Mouse (Mus musculus) heart, embryonic 14.5 days (tissue): ENCODE data around the gene Hcrtr1. TPM values are rescaled to one million over a fixed set of nuclear protein-coding genes. Genes with fewer than 3 reads are reported as not detected.
A peak's percentile ranks its signal among the peaks of the same experiment; 100 is the strongest.

Source experiments
- ATAC-seq: fragments of 200-750 bp; cut with Nextera tagmentation; 2 replicates; pipeline ENCODE4 v1.8.0; 2017; ENCODE audit warnings: low read depth, moderate TSS enrichment; ENCODE audit not compliant: insufficient number of reproducible peaks, insufficient read depth, low FRiP score
- H3K27ac ChIP-seq, 2 experiments: fragments of 200-500 bp in 1 of 2; fragments of 300-500 bp in 1 of 2; sonication (generic) in 1 of 2; replicated peaks in 1 of 2; 2 replicates each; pipeline ENCODE4 v1.5.1; 2012 to 2014; ENCODE audit warnings: low read depth in 2 of 2, low read length in 2 of 2, control low read depth in 1 of 2, mild to moderate bottlenecking in 1 of 2, mixed read lengths in 1 of 2; ENCODE audit not compliant: control insufficient read depth in 1 of 2, insufficient read depth in 1 of 2
- H3K27me3 ChIP-seq: fragments of 300-500 bp; sonication (generic); 2 replicates; pipeline ENCODE4 v1.6.1; 2014; ENCODE audit warnings: mild to moderate bottlenecking, low read length, control low read depth; ENCODE audit not compliant: control insufficient read depth, insufficient read depth
- H3K36me3 ChIP-seq: fragments of 300-500 bp; sonication (generic); 2 replicates; pipeline ENCODE4 v1.6.1; 2014; ENCODE audit warnings: mild to moderate bottlenecking, control low read depth, low read length, mixed read lengths; ENCODE audit not compliant: control insufficient read depth, insufficient read depth
- H3K4me1 ChIP-seq, 2 experiments: fragments of 200-500 bp in 1 of 2; fragments of 300-500 bp in 1 of 2; sonication (generic) in 1 of 2; 2 replicates each; pipeline ENCODE4 v1.6.1; 2012 to 2014; ENCODE audit warnings: low read length in 2 of 2, control low read depth in 1 of 2, mixed read lengths in 1 of 2; ENCODE audit not compliant: control insufficient read depth in 2 of 2, insufficient read depth in 2 of 2
- H3K4me2 ChIP-seq: fragments of 300-500 bp; sonication (generic); 2 replicates; pipeline ENCODE4 v1.6.1; 2014; ENCODE audit warnings: mild to moderate bottlenecking, low read length
- H3K4me3 ChIP-seq, 2 experiments: fragments of 200-500 bp in 1 of 2; fragments of 300-500 bp in 1 of 2; sonication (generic) in 1 of 2; 2 replicates each; pipeline ENCODE4 v1.5.1; 2012 to 2014; ENCODE audit warnings: low read length in 2 of 2, mild to moderate bottlenecking in 2 of 2, control low read depth in 1 of 2, low read depth in 1 of 2, moderate library complexity in 1 of 2; ENCODE audit not compliant: control insufficient read depth in 1 of 2, insufficient read depth in 1 of 2
- H3K9ac ChIP-seq: fragments of 300-500 bp; sonication (generic); 2 replicates; pipeline ENCODE4 v1.6.1; 2014; ENCODE audit warnings: mild to moderate bottlenecking, low read length
- H3K9me3 ChIP-seq: fragments of 300-500 bp; sonication (generic); 2 replicates; pipeline ENCODE4 v1.6.1; 2016; ENCODE audit warnings: low read length, control low read depth; ENCODE audit not compliant: control insufficient read depth
- WGBS: fragments of 180-500 bp; shearing (Covaris S2); extraction: QIAGEN DNeasy Blood & Tissue Kit; methylation state at CpG from one replicate; pipeline ENCODE4 v1.1.7; 2014; 5-methylcytosine and 5-hydroxymethylcytosine counted together
- polyA plus RNA-seq: library from polyadenylated mRNA; unstranded; fragments of >200 nt; fragmentation: Nextera tagmentation; extraction: Ambion mirVana; gene quantifications from 2 replicates; pipeline ENCODE4 v1.2.1, GENCODE M21; 2014

Hcrtr1 gene
- polyA plus RNA-seq, 1 experiment from 2014 or later: 0.15 TPM

GRCm38 (mm10) chr4:130123020-130123419 lies 16.1 kb downstream of the Hcrtr1 start:
- H3K4me2 ChIP-seq: no peak overlapping the region
- no peak overlapping the region for H3K4me3 ChIP-seq
- no peaks in the 10 kb centered on the region for H3K27me3 ChIP-seq
- H3K9ac ChIP-seq: no peak overlapping the region
- peaks cover 0 to 6% of the 10 kb centered on the region in 2 experiments; a peak in 1 of 4 replicates for H3K4me1 ChIP-seq
- WGBS: 92% methylated on average over 5 of the region's 5 CpGs
- H3K27ac ChIP-seq: no peak overlapping the region
- no peak for ATAC-seq
- peaks cover 73% of the 10 kb centered on the region for H3K36me3 ChIP-seq
- no peaks in the 10 kb centered on the region for H3K9me3 ChIP-seq

GRCm38 (mm10) chr4:130121560-130121959 lies 17.6 kb downstream of the Hcrtr1 start:
- Histone ChIP-seq H3K4me3 (no peak overlapping the region), H3K36me3 (peaks cover 64% of the 10 kb centered on the region), H3K4me1 (peaks cover 0 to 6% of the 10 kb centered on the region in 2 experiments; a peak in 1 of 4 replicates), H3K9me3 (no peaks in the 10 kb centered on the region), H3K27ac (no peak overlapping the region), H3K4me2 (no peak overlapping the region), H3K27me3 (no peaks in the 10 kb centered on the region), H3K9ac (no peak overlapping the region)
- 73% methylated on average over 8 of the region's 8 CpGs for WGBS
- no peak for ATAC-seq

- no peaks in the 10 kb centered on the region for H3K27me3 ChIP-seq
- H3K9ac ChIP-seq: no peak overlapping the region
- peaks cover 0 to 6% of the 10 kb centered on the region in 2 experiments; a peak in 1 of 4 replicates for H3K4me1 ChIP-seq
- 34% methylated on average over 4 of the region's 4 CpGs for WGBS
- no peak overlapping the region for H3K27ac ChIP-seq
- H3K4me3 ChIP-seq: no peak overlapping the region
- no peaks in the 10 kb centered on the region for H3K9me3 ChIP-seq
- peaks cover 61% of the 10 kb centered on the region for H3K36me3 ChIP-seq
- no peak overlapping the region for H3K4me2 ChIP-seq
- ATAC-seq: no peak
Observed at GRCm38 (mm10) chr4:130120752-130121151, 18.4 kb downstream of the Hcrtr1 start.

- WGBS: 96% methylated on average over 1 of the region's 1 CpGs
- no peak for ATAC-seq
- H3K4me3 ChIP-seq: no peak overlapping the region
Observed at GRCm38 (mm10) chr4:130112732-130113131, 26.4 kb downstream of the Hcrtr1 start.

GRCm38 (mm10) chr4:130112299-130112698 lies 26.9 kb downstream of the Hcrtr1 start:
- Histone ChIP-seq H3K4me3 (no peak overlapping the region), H3K9ac (no peak overlapping the region), H3K4me2 (no peak overlapping the region), H3K9me3 (no peaks in the 10 kb centered on the region), H3K36me3 (peaks cover 20% of the 10 kb centered on the region), H3K27ac (no peak overlapping the region), H3K4me1 (peaks cover 0 to 10% of the 10 kb centered on the region in 2 experiments; a peak in 3 of 4 replicates), H3K27me3 (no peaks in the 10 kb centered on the region)
- 78% methylated on average over 7 of the region's 7 CpGs for WGBS
- ATAC-seq: no peak

More at GRCm38 (mm10) chr4:130112732-130113131, 26.4 kb downstream of the Hcrtr1 start:
- no peak overlapping the region for H3K9ac ChIP-seq
- peaks cover 22% of the 10 kb centered on the region for H3K36me3 ChIP-seq
- H3K9me3 ChIP-seq: no peaks in the 10 kb centered on the region
- no peak overlapping the region for H3K4me2 ChIP-seq
- H3K27me3 ChIP-seq: no peaks in the 10 kb centered on the region
- H3K27ac ChIP-seq: no peak overlapping the region
- peaks cover 0 to 10% of the 10 kb centered on the region in 2 experiments; a peak in 3 of 4 replicates for H3K4me1 ChIP-seq

- H3K4me2 ChIP-seq: no peak overlapping the region
- H3K9me3 ChIP-seq: no peaks in the 10 kb centered on the region
- H3K9ac ChIP-seq: no peak overlapping the region
- peaks cover 8% of the 10 kb centered on the region for H3K36me3 ChIP-seq
- H3K27me3 ChIP-seq: no peaks in the 10 kb centered on the region
- no peak overlapping the region for H3K4me3 ChIP-seq
- WGBS: 77% methylated on average over 7 of the region's 7 CpGs
- ATAC-seq: no peak
- peaks cover 0 to 12% of the 10 kb centered on the region in 2 experiments; a peak in 3 of 4 replicates for H3K4me1 ChIP-seq
- H3K27ac ChIP-seq: no peak overlapping the region
Observed at GRCm38 (mm10) chr4:130110091-130110490, 29.1 kb downstream of the Hcrtr1 start.

- H3K9ac ChIP-seq: no peak overlapping the region
- WGBS: 95% methylated on average over 9 of the region's 9 CpGs
- no peaks in the 10 kb centered on the region for H3K27me3 ChIP-seq
- H3K4me2 ChIP-seq: no peak overlapping the region
- H3K27ac ChIP-seq: no peak overlapping the region
- H3K4me3 ChIP-seq: no peak overlapping the region
- H3K9me3 ChIP-seq: no peaks in the 10 kb centered on the region
- peaks cover 7% of the 10 kb centered on the region for H3K36me3 ChIP-seq
- ATAC-seq: no peak
- H3K4me1 ChIP-seq: peaks cover 0 to 12% of the 10 kb centered on the region in 2 experiments; a peak in 3 of 4 replicates
Observed at GRCm38 (mm10) chr4:130109666-130110065, 29.5 kb downstream of the Hcrtr1 start.

- Histone ChIP-seq H3K27ac (no peak overlapping the region), H3K4me3 (no peak overlapping the region), H3K4me1 (peaks cover 0 to 12% of the 10 kb centered on the region in 2 experiments; a peak in 3 of 4 replicates), H3K9ac (no peak overlapping the region), H3K9me3 (no peaks in the 10 kb centered on the region), H3K36me3 (peaks cover 7% of the 10 kb centered on the region), H3K4me2 (peak overlapping the region; percentile 76; the same call in 1 of the 2 replicates), H3K27me3 (no peaks in the 10 kb centered on the region)
- no peak for ATAC-seq
- WGBS: 78% methylated on average over 3 of the region's 3 CpGs
Observed at GRCm38 (mm10) chr4:130108929-130109328, 30.2 kb downstream of the Hcrtr1 start.
